Comparison of ENCODE assay signal across 19 mouse cellular contexts in genomic region chr1:32701267-32701666, GRCm38 (mm10).
"Had no signal": no experiment of that assay in that cellular context is flagged by ENCODE, and none has a peak within 500 bp of the region (broad histone marks: within the 10 kb centered on the region; RNA-seq: fewer than 3 reads in every experiment).

No protein-coding gene starts in this region.

- H3K4me3 ChIP-seq: midbrain, embryonic 10.5 days; midbrain, embryonic 12.5 days; myocyte; neural tube, embryonic 13.5 days; neural tube, embryonic 15.5 days; stomach, embryonic 15.5 days had no signal

- H3K36me3 ChIP-seq: midbrain, embryonic 10.5 days; midbrain, embryonic 12.5 days; neural tube, embryonic 13.5 days; neural tube, embryonic 15.5 days; stomach, embryonic 15.5 days had no signal

- DNase-seq: lung, embryonic 14.5 days; lung, postnatal 10 days; lung, postnatal 4 days; midbrain, embryonic 14.5 days; retina, postnatal 1 day; right cerebral cortex, adult 18-20 months; right cerebral cortex, postnatal 25 days; right cerebral cortex, postnatal 4 days; thymus, adult 2 months; thymus, postnatal 25 days; thymus, postnatal 4 days had no signal

- H3K27me3 ChIP-seq: midbrain, embryonic 12.5 days; neural tube, embryonic 13.5 days; neural tube, embryonic 15.5 days; stomach, embryonic 15.5 days had no signal

- H3K4me1 ChIP-seq: midbrain, embryonic 10.5 days; midbrain, embryonic 12.5 days; neural tube, embryonic 13.5 days; neural tube, embryonic 15.5 days; stomach, embryonic 15.5 days had no signal

- ATAC-seq: midbrain, embryonic 16.5 days had no signal

- H3K4me2 ChIP-seq: lung, embryonic 14.5 days; midbrain, embryonic 12.5 days; neural tube, embryonic 13.5 days; neural tube, embryonic 15.5 days; stomach, embryonic 15.5 days had no signal

- H3K27ac ChIP-seq: midbrain, embryonic 10.5 days; midbrain, embryonic 12.5 days; neural tube, embryonic 13.5 days; neural tube, embryonic 15.5 days; stomach, embryonic 15.5 days; stomach, postnatal 0 days had no signal

- H3K9me3 ChIP-seq: neural tube, embryonic 13.5 days; neural tube, embryonic 15.5 days; stomach, embryonic 15.5 days had no signal

- H3K9ac ChIP-seq: lung, embryonic 14.5 days; midbrain, embryonic 12.5 days; neural tube, embryonic 13.5 days; neural tube, embryonic 15.5 days; stomach, embryonic 15.5 days had no signal
